Mouse (Mus musculus): Measurements from ENCODE around the gene Gdpd5.
A peak's percentile ranks its signal among the peaks of the same experiment; 100 is the strongest.

Gdpd5 gene

GRCm38 (mm10) chr7:99381214-99382087 is at the start of gene Gdpd5:
Gene Gdpd5, plus strand, starts transcription at chr7:99381414.
- peak; percentile 99 for DNase-seq

GRCm38 (mm10) chr7:99332774-99333480 is 48.3 kb upstream of the Gdpd5 start:
- DNase-seq = peak; percentile 69

- DNase-seq = no peak
These were observed 40.5 kb upstream of the Gdpd5 start for GRCm38 (mm10) chr7:99340736-99341135.

- DNase-seq = no peak
These were observed 37.6 kb upstream of the Gdpd5 start for GRCm38 (mm10) chr7:99343577-99343976.

GRCm38 (mm10) chr7:99347268-99347667 is 33.9 kb upstream of the Gdpd5 start:
- no peak for DNase-seq

- DNase-seq = no peak
These were observed 32.3 kb upstream of the Gdpd5 start for GRCm38 (mm10) chr7:99348883-99349282.

- no peak for DNase-seq
These were observed 31.2 kb upstream of the Gdpd5 start for GRCm38 (mm10) chr7:99349782-99350720.

- DNase-seq = peak; percentile 67
These were observed 30.0 kb upstream of the Gdpd5 start for GRCm38 (mm10) chr7:99351104-99351801.

GRCm38 (mm10) chr7:99351802-99352517 is 29.3 kb upstream of the Gdpd5 start:
- no peak for DNase-seq

GRCm38 (mm10) chr7:99352526-99353400 is 28.5 kb upstream of the Gdpd5 start, which contains the start of gene Serpinh1:
Gene Serpinh1, minus strand, starts transcription at chr7:99353239.
- peak; percentile 14 for DNase-seq

- peak; percentile 18 for DNase-seq
These were observed 25.5 kb upstream of the Gdpd5 start for GRCm38 (mm10) chr7:99355731-99356131.

- DNase-seq = no peak
These were observed 24.8 kb upstream of the Gdpd5 start for GRCm38 (mm10) chr7:99356244-99356930.

GRCm38 (mm10) chr7:99357201-99357600 is 24.0 kb upstream of the Gdpd5 start:
- DNase-seq = no peak

GRCm38 (mm10) chr7:99358371-99358770 is 22.8 kb upstream of the Gdpd5 start:
- DNase-seq = no peak

GRCm38 (mm10) chr7:99360021-99360802 is 21.0 kb upstream of the Gdpd5 start:
- DNase-seq = no peak

GRCm38 (mm10) chr7:99360803-99361414 is 20.3 kb upstream of the Gdpd5 start:
- DNase-seq = no peak

- DNase-seq = no peak
These were observed 19.1 kb upstream of the Gdpd5 start for GRCm38 (mm10) chr7:99362137-99362536.

GRCm38 (mm10) chr7:99365069-99365468 is 16.1 kb upstream of the Gdpd5 start:
- DNase-seq = peak; percentile 70
